Mouse (Mus musculus) fat pad, adult 2 months (tissue): ENCODE measurements around the gene Ick.
"Not testable (repeated sequence)": the region's sequence is repeated elsewhere in the genome, so short reads cannot be mapped to it uniquely, and the experiment has no call there.

Experiments
- DNase-seq: peaks from one replicate; pipeline ENCODE4 v3.0.0-alpha.2; 2011; ENCODE audit warnings: low read depth, low spot score; ENCODE audit errors: extremely low read depth

Gene Ick

DNA sequence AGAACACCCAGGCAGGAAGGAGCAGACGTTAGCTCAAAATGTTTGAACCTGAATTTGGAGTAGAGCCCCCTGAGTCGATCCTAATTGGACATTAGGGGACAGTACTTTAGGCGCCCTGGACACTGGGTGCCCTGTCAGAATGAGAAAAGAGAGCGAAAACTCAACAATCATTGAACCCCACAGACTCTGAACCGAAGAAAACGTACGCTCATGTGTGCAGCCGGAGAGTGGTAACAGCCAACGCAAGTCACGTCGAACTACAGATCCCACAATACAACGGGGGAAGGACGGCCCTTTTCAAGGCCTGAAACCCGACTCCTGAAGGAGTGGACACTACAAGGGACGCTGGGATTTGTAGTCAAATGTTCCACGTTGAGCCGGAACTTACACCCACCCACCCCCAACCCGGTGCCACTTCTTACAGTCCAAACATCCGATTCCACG lies at the start of gene Ick, which contains the start of gene Fbxo9:
Gene Ick (plus strand): TSS at position 397 of the 444 bp plus-strand sequence.
Gene Fbxo9 (minus strand): TSS at position 270 of the 444 bp plus-strand sequence.
- DNase-seq: peak; percentile 94

DNA sequence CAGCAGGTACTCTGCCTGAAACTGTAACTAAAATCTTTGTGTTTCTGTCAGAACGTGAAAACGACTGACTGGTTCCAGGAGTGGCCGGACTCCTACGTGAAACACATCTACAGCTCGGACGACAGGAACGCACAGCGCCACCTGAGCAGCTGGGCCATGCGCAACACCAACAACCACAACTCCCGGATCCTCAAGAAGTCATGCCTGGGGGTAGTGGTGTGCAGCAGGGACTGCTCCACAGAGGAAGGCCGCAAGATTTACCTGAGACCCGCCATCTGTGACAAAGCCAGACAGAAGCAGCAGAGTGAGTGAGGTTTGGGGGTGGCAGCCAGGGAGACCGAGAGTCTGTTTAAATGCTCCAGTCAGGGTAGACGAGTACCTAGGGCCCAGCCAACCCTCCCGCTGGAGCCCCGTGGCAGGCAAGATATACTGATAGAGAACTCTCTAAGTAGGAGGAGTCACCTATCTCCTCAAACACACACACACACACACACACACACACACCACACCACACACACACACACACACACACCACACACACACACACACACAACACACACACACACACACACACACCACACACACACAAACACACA lies 49.4 kb upstream of the Ick start:
- no peak for DNase-seq

DNA sequence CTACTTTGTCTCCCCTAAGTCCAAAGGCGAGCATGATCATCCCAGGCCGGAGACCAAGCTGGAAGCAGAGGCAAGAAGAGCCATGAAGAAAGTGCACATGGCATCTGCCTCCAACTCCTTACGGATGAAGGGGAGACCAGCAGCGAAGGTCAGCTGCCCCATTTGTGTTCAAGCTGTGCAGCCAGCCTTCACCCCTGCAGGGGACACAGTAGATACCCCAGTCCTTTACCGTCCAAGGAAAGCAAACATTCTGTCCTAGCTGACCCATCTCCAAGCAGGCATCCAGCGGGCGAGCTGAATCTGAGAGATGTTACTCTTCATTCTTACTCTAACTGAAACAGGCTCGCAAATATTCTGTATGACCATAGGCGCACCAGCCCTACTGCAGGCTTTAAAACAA lies 46.6 kb upstream of the Ick start:
- DNase-seq: no peak

DNA sequence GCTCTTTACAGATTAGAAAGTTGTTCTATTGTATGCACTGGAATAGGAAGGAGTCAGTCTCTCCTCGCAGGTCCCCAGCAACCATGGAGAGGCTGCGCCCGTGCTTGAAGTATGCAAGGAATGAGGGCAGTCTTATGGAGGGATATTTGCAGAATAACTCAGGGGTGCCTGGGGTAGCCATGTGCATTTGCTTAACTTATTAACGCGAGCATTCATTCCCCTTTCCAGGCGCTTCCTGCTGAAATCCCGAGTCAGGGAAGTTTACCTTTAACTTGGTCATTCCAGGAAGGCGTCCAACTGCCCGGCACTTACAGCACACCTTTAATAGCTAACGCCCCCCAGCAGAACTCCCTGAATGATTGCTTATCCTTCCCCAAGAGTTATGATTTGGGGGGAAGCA lies 44.9 kb upstream of the Ick start:
- DNase-seq: no peak

DNA sequence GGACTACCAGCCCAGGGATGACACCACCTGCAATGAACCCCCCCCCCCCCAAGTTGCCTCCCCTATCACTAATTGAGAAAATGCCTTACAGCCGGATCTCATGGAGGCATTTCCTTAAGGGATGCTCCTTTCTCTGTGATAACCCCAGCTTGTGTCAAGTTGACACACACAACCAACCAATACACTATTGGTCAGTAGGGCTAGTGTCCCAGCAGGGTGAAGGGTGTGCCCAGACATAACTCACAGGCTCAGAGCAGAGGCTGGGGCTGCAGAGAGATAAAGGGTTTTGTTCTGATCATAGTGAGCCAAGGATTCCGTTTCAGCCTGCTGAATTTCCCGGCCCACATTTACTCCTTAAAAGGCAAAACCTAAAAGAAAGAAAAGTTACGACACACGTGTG lies 38.5 kb upstream of the Ick start:
- no peak for DNase-seq

DNA sequence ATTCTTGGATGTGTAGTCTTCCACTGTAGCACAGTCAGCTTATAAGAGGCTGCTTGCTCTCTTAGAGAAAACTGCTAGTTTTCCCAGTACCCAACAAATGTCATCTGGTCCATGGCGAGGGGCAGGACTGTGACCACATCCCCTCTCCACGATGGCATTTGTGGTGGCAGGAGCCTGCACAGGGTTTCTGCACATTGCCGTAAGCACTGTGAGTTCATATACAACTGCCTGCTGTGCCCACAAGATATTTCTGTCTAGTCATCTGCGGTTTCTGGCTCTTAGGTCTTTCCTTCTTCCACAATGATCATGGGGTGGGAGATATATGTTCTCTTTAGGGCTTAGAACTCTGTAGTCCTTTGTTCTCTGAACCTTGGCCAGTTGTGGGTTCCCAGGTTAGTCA lies 37.4 kb upstream of the Ick start:
- DNase-seq: no peak

DNA sequence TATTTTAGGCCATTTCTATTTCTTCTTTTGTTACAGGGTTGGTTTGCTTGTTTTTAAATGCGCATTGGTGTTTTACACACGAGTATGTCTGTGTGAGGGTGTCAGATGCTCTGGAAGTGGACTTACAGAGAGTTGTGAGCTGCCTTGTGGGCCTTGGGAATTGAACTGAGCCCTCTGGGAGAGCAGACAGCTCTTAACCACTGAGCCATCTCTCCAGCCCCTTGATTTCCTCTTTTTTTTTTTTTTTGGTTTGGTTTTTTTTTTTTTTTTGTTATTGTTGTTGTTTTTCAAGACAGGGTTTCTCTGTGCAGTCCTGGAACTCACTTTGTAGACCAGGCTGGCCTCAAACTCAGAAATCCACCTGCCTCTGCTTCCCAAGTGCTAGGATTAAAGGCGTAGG lies 35.7 kb upstream of the Ick start:
- DNase-seq: not testable (repeated sequence)

DNA sequence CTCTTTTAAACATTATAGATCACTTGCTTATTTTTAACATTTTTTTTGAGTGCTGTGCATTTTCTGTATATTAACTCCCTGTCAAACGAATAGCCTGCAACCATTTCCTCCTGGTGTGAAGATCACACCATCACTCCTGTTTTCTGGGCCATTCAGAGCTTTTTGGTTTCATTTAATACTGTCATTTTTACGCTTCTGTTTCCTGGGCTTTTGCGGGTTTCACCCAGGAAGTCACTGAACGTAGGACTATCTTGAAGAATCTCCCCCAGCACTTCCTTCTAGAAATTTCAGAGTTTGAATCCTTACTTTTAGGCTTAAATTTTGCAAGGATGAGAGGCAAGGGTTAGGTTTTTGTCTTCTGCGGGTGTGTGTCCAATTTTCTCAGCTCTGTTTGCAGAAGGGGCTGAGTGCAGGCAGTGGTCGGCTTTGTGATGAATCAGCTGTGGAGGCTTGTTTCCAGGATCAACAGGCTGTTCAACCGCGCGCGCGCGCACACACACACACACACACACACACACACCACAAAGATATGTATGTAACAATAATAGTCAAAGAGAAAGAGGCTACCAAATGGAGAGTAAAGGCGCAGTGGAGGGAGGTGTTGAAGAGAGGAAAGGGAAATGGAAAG lies 35.2 kb upstream of the Ick start:
- DNase-seq: no peak

DNA sequence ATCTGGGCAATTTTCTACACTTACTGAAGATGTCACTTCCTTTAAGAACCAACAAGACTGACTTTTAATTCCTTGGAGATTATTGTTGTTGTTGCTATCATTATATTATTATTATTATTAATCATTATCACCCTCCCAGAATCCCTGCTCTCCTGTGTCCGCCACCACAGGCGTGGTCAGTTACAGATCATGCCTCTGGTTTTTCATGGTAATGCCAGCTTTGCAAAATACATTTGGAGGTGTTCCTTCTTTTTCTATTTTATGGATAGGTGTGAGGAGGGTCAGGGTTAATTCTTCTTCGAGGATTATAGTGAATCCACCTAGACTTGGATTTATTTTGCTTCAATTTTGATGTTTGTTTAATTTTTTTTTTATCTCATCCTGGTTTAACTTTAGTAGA lies 33.7 kb upstream of the Ick start:
- DNase-seq: no peak

DNA sequence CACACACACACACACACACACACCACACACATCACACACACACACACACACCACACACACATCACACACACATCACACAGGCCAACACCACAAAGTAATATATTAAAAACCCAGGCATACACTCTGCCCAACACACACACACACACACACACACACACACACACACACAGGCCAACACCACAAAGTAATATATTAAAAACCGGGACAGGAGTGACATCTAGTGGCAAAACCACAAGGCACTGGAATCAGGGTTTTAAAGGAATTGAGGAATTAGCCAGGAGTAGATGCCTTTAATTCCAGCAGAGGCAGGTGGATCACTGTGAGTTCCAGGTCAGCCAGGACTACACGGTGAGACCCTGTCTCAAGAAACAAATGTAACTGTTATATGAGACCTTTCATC lies 30.8 kb upstream of the Ick start:
- DNase-seq: no peak

DNA sequence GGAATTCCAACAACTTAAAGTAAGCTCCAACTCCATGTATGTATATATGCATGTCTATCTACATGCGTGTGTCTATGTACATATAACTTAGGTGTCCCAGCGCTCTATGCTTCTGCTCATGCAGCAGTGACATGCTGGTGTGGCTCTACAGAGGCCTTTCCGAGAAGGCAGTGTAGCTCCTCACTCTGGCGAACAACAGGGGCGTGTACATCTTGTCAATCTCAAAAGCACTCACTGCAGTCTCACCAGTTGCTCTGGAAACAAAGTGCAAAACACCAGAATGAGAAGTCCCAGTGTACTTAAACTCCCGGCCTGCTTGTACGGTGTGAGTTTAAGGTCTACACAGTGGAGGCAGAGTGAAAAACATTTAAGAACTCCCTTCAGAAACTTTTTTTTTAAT lies 27.2 kb upstream of the Ick start:
- no peak for DNase-seq

DNA sequence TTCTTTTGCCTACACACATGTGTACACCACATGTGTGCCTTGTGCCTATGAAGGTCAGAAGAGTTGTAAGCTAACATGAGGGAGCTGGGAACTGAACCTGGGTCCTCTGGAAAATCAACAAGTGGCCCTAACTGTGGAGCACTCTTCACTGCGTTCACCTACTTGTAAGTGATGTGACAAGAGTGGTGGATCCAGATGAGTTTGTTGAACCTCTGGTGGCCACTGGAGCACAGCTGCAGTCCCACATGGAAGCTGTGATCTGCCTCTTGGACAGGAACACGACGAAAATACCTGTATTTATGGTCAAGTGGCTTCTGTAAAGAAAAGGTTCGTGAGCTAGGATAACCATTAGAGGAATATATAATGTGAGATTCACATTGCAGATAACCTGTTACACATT lies 24.7 kb upstream of the Ick start:
- DNase-seq: no peak

DNA sequence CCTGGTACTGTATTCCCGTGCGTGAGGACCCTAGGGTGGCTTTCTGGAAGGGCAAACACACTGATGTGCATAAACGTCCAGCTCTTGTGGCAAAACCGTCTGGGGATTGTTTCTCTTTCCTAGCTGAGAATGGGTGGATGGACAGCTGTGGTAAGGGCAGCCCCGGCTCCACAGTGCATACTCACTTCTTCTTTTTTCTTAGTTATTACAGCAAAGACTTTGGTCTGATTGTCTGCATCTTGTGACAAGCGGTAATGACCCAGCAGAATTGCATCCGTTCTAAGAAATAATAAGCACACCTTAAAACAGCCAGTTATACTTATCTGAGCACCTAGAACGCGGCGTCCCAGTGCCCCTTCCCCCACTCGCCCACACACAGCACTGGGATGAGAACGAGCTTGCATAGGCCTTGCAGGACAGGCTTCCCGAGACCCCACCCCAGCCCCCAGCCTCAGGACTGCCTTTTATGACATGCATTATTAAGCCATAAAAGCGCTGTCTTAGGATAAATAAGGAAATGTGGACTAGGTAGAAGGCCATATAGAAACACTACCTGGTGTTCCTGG lies 23.2 kb upstream of the Ick start:
- no peak for DNase-seq

DNA sequence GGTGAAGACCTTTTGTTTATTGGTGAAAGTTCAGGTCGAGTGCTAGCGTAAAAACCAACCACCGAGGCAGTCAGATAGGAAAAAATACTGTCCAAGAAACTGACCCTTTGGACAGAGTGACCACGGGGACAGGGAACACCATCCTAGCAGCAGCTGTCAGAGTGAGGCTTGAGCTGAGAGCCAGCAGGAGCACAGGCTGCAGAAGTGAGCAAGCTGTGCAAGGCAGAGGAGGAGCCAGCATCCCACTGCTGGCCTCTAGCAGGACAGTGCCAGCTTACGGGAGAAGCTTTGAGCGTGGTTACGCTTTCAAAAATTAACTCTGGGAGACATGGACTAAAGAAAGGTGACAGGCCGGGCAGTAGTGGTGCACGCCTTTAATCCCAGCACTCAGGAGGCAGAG lies 21.2 kb upstream of the Ick start:
- no peak for DNase-seq

DNA sequence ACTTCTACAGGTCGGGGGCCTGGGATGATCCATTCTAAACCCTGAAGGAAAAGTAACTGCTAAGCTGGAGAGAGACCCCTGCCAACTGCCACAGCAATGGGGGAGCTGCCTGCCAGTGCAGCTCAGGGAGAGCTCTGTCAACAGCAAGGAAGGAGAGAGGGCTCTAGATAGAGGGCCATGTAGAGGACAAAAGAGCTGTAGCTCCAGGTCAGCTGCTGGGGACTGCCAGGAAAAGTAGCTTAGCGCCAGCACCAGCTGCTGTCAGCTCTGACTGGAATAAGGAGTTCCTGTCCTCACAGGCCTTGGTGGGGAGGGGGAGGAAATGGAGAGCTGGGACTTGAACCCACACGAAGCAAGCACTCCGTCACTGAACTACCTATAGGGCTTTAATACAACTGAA lies 20.5 kb upstream of the Ick start:
- no peak for DNase-seq

DNA sequence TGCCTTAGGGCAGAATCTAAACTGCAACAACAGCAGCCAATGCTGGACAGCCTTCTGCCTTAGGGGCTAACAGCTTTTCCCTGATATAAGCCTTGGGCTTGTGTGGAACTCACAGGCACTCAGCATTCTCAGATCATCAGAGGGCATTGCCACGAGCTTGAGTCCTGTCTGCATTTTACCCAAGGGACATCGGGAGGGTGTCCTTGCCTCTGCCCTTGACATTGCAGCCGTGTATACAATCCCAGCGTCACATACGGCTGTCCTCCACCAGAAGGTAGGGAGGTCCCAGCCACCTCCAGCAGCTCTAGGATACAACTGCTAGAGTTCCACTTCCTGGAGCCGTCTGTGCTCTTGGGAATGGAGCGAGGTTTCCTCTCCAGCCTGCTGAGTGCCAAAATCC lies 20.0 kb upstream of the Ick start:
- DNase-seq: no peak

DNA sequence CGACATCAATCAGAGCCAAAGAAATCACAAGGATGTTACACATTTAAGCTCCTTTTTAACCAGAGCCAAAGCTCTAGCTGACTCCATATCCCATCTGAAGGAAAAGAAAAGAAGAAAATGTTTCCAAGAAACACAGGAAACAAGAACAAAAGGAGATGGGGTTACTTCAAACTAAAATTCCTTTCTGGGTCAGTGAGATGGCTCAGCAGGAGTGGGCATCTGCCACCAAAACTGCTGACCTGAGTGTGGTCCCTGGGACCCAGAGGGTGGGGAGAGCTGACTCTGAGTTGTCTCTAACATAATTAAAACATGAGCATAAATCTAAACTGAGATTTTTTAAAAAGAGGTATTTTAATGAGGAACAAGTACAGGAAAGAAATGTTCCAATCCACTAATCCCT lies 19.1 kb upstream of the Ick start:
- no peak for DNase-seq

DNA sequence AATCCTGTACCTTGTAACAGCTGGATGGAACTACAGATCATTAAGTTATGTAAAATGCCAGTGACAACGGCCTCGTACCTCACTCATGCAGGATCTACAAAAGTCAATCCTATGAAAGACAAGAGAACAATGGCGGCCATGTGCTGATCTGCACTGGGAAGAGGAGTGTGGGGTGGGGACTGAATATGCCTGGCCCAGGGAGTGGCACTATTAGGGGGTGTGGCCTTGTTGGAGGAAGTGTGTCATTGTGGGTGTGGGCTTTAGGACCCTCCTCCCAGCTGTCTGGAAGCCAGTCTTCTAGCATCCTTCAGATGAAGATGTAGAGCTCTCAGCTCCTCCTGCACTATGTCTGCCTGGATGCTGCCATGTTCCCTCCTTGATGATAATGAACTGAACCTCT lies 18.4 kb upstream of the Ick start:
- DNase-seq: no peak

DNA sequence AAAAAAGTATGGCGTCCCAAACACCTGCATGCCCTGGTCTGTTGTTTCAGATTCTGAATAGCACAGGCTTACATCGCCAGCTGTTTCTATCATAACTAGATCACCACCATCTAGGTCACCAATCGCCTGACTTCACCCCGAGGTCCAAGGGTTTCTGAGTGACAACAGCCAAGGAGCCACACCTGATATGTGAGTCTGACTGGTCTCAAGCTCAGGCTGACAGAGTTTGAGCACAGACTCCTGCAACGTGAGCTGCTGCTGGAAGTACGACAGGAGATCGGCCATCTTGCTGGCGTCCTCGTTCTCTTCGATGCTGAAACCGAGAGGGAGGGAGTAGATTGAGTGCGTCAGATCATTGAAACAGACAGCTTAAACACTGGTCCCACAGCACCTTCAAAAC lies 13.3 kb upstream of the Ick start:
- no peak for DNase-seq

DNA sequence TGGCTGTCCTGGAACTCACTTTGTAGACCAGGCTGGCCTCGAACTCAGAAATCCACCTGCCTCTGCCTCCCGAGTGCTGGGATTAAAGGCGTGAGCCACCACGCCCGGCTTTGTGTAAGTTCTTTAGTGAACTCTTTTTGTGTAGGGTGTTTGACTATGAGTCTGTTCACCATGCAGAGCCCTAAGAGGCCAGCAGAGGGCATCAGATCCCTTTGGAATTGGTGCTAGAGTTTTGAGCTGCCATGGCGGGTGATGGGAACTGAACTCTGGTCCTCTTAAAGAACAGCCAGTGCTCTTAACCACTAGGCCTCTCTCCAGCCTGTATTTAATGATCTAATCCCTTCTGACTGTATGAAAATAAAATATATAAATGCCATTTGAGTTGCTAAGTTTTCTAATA lies 12.6 kb upstream of the Ick start:
- DNase-seq: no peak

DNA sequence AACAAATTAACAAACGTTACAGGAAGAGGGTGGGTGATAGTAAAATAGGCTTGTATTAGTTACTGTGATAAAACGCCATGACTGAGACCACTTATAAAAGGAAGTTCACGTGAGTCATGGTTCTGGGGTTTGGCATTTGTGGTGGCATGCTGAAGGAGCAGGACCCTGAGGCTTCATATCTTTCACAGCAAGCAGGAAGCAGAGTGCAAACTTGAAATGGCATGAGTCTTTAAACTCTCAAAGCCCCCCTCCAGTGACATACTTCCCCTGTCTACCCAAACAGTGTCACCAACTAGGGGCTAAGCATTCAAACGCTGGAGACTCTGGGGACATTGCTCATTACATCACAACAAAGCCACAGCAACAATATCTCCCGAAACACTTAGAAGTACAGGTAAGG lies 8.0 kb upstream of the Ick start:
- DNase-seq: no peak

DNA sequence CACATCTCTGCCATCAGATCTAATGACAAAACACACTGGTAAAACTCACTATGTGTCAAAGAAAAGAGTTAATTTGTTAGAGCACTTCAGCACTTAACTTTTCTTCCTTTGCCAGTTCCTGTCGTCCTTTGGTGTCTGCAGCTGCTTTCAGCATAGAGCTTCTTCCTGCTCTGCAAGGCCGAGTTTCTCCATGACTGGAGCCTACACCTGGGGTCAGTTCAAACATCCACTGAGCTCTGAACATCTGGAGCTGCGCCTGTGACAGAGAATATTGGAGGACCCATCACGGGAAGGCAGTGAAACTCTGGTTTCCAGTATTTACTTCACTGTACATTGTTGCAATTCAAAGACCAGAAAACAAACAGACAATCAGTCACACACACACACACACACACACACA lies 7.6 kb upstream of the Ick start:
- no peak for DNase-seq
